Mouse (Mus musculus) erythroblast, embryonic 14.5 days (primary cell): ENCODE results near the gene Gatc.

Experiments used
- GATA1 ChIP-seq: IDR thresholded peaks from 2 replicates; pipeline ENCODE4 v1.6.1; 2012; ENCODE audit warnings: low read length, inconsistent platforms, mixed read lengths
- TAL1 ChIP-seq: IDR thresholded peaks from 3 replicates; pipeline ENCODE4 v1.6.1; 2012; ENCODE audit warnings: low read length, inconsistent platforms, mixed read lengths

DNA sequence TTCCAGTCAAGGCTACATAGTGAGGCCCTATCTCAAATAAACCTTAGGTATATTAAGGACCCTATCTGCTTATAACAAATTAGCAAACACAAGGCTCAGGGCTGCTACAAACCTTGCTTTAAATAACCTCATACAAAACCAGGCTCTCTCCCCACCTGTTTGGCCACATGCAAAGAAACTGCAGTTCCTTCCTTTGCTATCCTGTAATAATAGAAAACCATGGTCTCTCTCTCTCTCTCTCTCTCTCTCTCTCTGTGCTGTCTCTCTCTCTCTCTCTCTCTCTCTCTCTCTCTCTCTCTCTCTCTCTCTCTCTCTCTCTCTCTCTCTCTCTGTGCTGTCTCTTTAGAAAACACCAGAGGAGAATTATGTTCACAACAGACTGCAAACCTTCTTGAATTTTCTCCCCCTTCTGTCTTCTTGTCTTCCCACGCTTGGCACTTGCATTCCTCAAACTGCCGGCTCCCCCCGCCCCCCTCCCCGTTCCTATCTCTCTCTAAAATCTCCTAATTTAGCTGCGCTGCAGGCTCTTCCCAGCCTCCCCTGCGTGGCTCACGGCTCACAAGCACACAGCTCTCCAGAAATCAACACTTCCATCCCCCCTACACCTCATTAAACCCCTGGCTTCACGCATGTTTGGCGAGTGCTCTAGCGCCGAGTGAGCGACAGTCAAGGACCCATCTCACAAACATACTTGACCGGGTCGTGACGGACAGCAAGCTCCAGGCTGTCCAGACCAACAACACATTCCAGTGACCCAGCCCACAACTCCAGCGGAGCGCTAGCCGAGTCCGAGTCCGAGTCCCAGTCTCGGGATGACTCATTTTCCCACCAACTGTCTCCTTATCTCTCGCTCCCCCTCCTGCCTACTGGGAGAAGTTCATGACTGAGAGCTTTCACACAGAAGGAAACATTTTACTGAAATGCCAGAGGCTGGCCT, 21.7 kb downstream of the Gatc start:
- TF ChIP-seq TAL1 (no peak), GATA1 (no peak; the same call in 1 of the 2 replicates)
